Mouse (Mus musculus) c-Kit-positive CD71-positive TER-119-negative erythroid progenitor cells, embryonic 14.5 days (primary cell): ENCODE measurements around the gene Npas3.
A peak's percentile ranks its signal among the peaks of the same experiment; 100 is the strongest.

Experiments
- DNase-seq: peaks from one replicate; pipeline ENCODE4 v3.0.0-alpha.2; 2013; ENCODE audit warnings: low read depth

The Npas3 gene

GRCm38 (mm10) chr12:53992411-53992810 is 743.9 kb downstream of the Npas3 start:
- DNase-seq = peak; percentile 3

- no peak for DNase-seq
Measured at GRCm38 (mm10) chr12:53995710-53996109, 747.2 kb downstream of the Npas3 start.

GRCm38 (mm10) chr12:53997141-53997540 is 748.7 kb downstream of the Npas3 start:
- no peak for DNase-seq

- DNase-seq = no peak
Measured at GRCm38 (mm10) chr12:53999647-54000637, 751.5 kb downstream of the Npas3 start.

GRCm38 (mm10) chr12:54002496-54002895 is 754.0 kb downstream of the Npas3 start:
- DNase-seq = no peak

GRCm38 (mm10) chr12:54004606-54005005 is 756.1 kb downstream of the Npas3 start:
- no peak for DNase-seq

- DNase-seq = no peak
Measured at GRCm38 (mm10) chr12:54005546-54005945, 757.1 kb downstream of the Npas3 start.

- no peak for DNase-seq
Measured at GRCm38 (mm10) chr12:54015304-54015703, 766.8 kb downstream of the Npas3 start.

GRCm38 (mm10) chr12:54017949-54018348 is 769.5 kb downstream of the Npas3 start:
- DNase-seq = no peak

GRCm38 (mm10) chr12:54019979-54020378 is 771.5 kb downstream of the Npas3 start:
- DNase-seq = no peak

- no peak for DNase-seq
Measured at GRCm38 (mm10) chr12:54034666-54035346, 786.3 kb downstream of the Npas3 start.

GRCm38 (mm10) chr12:54037602-54038001 is 789.1 kb downstream of the Npas3 start:
- DNase-seq = no peak

GRCm38 (mm10) chr12:54042996-54043544 is 794.6 kb downstream of the Npas3 start:
- no peak for DNase-seq

GRCm38 (mm10) chr12:54044606-54045334 is 796.3 kb downstream of the Npas3 start:
- no peak for DNase-seq

GRCm38 (mm10) chr12:54045360-54045759 is 796.9 kb downstream of the Npas3 start:
- no peak for DNase-seq

GRCm38 (mm10) chr12:54046824-54047223 is 798.3 kb downstream of the Npas3 start:
- DNase-seq = no peak

- no peak for DNase-seq
Measured at GRCm38 (mm10) chr12:54048126-54048525, 799.6 kb downstream of the Npas3 start.

GRCm38 (mm10) chr12:54049926-54050325 is 801.4 kb downstream of the Npas3 start:
- DNase-seq = no peak

- no peak for DNase-seq
Measured at GRCm38 (mm10) chr12:54052939-54053338, 804.5 kb downstream of the Npas3 start.

- DNase-seq = no peak
Measured at GRCm38 (mm10) chr12:54053598-54053997, 805.1 kb downstream of the Npas3 start.

GRCm38 (mm10) chr12:54060732-54061131 is 812.3 kb downstream of the Npas3 start:
- DNase-seq = peak; percentile 11

GRCm38 (mm10) chr12:54061168-54061567 is 812.7 kb downstream of the Npas3 start:
- DNase-seq = no peak
